Mouse (Mus musculus): ENCODE measurements around the gene Gm21190.
"Not testable (repeated sequence)": the region's sequence is repeated elsewhere in the genome, so short reads cannot be mapped to it uniquely, and the experiment has no call there.

The Gm21190 gene

GRCm38 (mm10) chr5:15488743-15489142 is 40.3 kb downstream of the Gm21190 start:
- no peak for DNase-seq

GRCm38 (mm10) chr5:15484616-15485015 is 44.4 kb downstream of the Gm21190 start:
- not testable (repeated sequence) for DNase-seq

GRCm38 (mm10) chr5:15483576-15483975 is 45.4 kb downstream of the Gm21190 start:
- DNase-seq: not testable (repeated sequence)

- peak in 1 of 2 experiments; percentile 7 for DNase-seq
These were observed 46.2 kb downstream of the Gm21190 start for GRCm38 (mm10) chr5:15482815-15483214.

GRCm38 (mm10) chr5:15476423-15476822 is 52.6 kb downstream of the Gm21190 start, which contains the start of gene Gm21149:
Gene Gm21149 (minus strand): TSS chr5:15476523.
- DNase-seq: not testable (repeated sequence)
